Mouse (Mus musculus) spleen, postnatal 10 days (tissue): ENCODE results near the gene Zswim1.
"Not testable (repeated sequence)": the region's sequence is repeated elsewhere in the genome, so short reads cannot be mapped to it uniquely, and the experiment has no call there.

Source experiments
- DNase-seq, 2 experiments: peaks; one replicate each; pipeline ENCODE4 v3.0.0; 2021 to 2022; ENCODE audit warnings: low spot score in 2 of 2

Gene Zswim1

GRCm38 (mm10) chr2:164793236-164793635 is 29.2 kb upstream of the Zswim1 start:
- peak; percentile 62 to 80 for DNase-seq

- DNase-seq: no peak
These were observed 28.7 kb upstream of the Zswim1 start for GRCm38 (mm10) chr2:164793772-164794171.

- DNase-seq: peak; percentile 65 to 86
These were observed 28.2 kb upstream of the Zswim1 start for GRCm38 (mm10) chr2:164794293-164794692.

GRCm38 (mm10) chr2:164795868-164796267 is 26.6 kb upstream of the Zswim1 start:
- no peak for DNase-seq

- not testable (repeated sequence) for DNase-seq
These were observed 23.9 kb upstream of the Zswim1 start for GRCm38 (mm10) chr2:164798554-164798953.

GRCm38 (mm10) chr2:164800252-164801004 is 22.1 kb upstream of the Zswim1 start:
- DNase-seq: no peak

- DNase-seq: no peak
These were observed 19.1 kb upstream of the Zswim1 start for GRCm38 (mm10) chr2:164803201-164803920.

GRCm38 (mm10) chr2:164803921-164804313 is 18.6 kb upstream of the Zswim1 start:
- no peak for DNase-seq

- DNase-seq: peak; percentile 98 to 99
These were observed 17.8 kb upstream of the Zswim1 start, which contains the start of the genes Acot8 and Zswim3 for GRCm38 (mm10) chr2:164804533-164805331. Gene Acot8, minus strand, starts transcription at chr2:164804882. Gene Zswim3, plus strand, starts transcription at chr2:164805098.

GRCm38 (mm10) chr2:164805332-164805718 is 17.2 kb upstream of the Zswim1 start:
- no peak for DNase-seq

- no peak for DNase-seq
These were observed 15.9 kb upstream of the Zswim1 start for GRCm38 (mm10) chr2:164806614-164807013.

GRCm38 (mm10) chr2:164813557-164813956 is 8.9 kb upstream of the Zswim1 start:
- no peak for DNase-seq

- no peak for DNase-seq
These were observed 7.1 kb upstream of the Zswim1 start for GRCm38 (mm10) chr2:164815348-164815747.

GRCm38 (mm10) chr2:164815821-164816220 is 6.7 kb upstream of the Zswim1 start:
- no peak for DNase-seq

GRCm38 (mm10) chr2:164817206-164817605 is 5.3 kb upstream of the Zswim1 start:
- no peak for DNase-seq

GRCm38 (mm10) chr2:164817703-164818102 is 4.8 kb upstream of the Zswim1 start:
- no peak for DNase-seq

- DNase-seq: no peak
These were observed 1.4 kb upstream of the Zswim1 start for GRCm38 (mm10) chr2:164821060-164821459.

GRCm38 (mm10) chr2:164823181-164823585 is 697 bp downstream of the Zswim1 start:
- no peak for DNase-seq

- DNase-seq: no peak
These were observed 1.5 kb downstream of the Zswim1 start for GRCm38 (mm10) chr2:164823969-164824368.

- no peak for DNase-seq
These were observed 3.0 kb downstream of the Zswim1 start for GRCm38 (mm10) chr2:164825521-164825920.

- DNase-seq: no peak
These were observed 4.8 kb downstream of the Zswim1 start for GRCm38 (mm10) chr2:164827146-164827850.

- no peak for DNase-seq
These were observed 6.0 kb downstream of the Zswim1 start, which contains the start of gene Spata25 for GRCm38 (mm10) chr2:164828437-164828836. Gene Spata25, minus strand, starts transcription at chr2:164828537.
